Comparison of ENCODE assay signal across 8 mouse cellular contexts in genomic region chr10:40339351-40339964, GRCm38 (mm10). TPM values are rescaled to one million over a fixed set of nuclear protein-coding genes. Genes with fewer than 3 reads are reported as not detected.
DNase-seq lines count a peak whose midpoint lies in the region; ATAC-seq and TF ChIP-seq lines count a peak whose summit lies in the region.

TSS of gene Cdk19 (plus strand) at chr10:40339564.

- H3K27ac ChIP-seq in hindbrain, embryonic 15.5 days (replicated peaks) = no peak within 1 kb of the TSS
- H3K27ac ChIP-seq in hindbrain, embryonic 16.5 days (ENCODE audit: low read depth, low read length) = no peak within 1 kb of the TSS
- no peak within 1 kb of the TSS for H3K27ac ChIP-seq in ES-Bruce4 (ENCODE audit: insufficient read depth, low read length)
- H3K27ac ChIP-seq in embryonic facial prominence, embryonic 10.5 days (replicated peaks) = peak within 1 kb of the TSS; percentile 48; the same call in 1 of the 2 replicates

- H3K9ac ChIP-seq in hindbrain, embryonic 15.5 days = no peak within 1 kb of the TSS
- H3K9ac ChIP-seq in hindbrain, embryonic 16.5 days (ENCODE audit: low read depth, low read length) = no peak within 1 kb of the TSS
- H3K9ac ChIP-seq in ES-Bruce4 (ENCODE audit: low read depth, poor library complexity, severe bottlenecking) = no peak within 1 kb of the TSS

- no peaks in the 10 kb centered on the region for H3K4me1 ChIP-seq in hindbrain, embryonic 15.5 days (replicated peaks)
- H3K4me1 ChIP-seq in hindbrain, embryonic 16.5 days (ENCODE audit: control insufficient read depth, insufficient read depth, low read depth, low read length) = no peaks in the 10 kb centered on the region
- H3K4me1 ChIP-seq in ES-Bruce4 (ENCODE audit: control insufficient read depth, insufficient read depth, low read length) = no peaks in the 10 kb centered on the region
- peaks cover 13% of the 10 kb centered on the region for H3K4me1 ChIP-seq in embryonic facial prominence, embryonic 10.5 days

- H3K9me3 ChIP-seq in hindbrain, embryonic 15.5 days = no peaks in the 10 kb centered on the region
- no peaks in the 10 kb centered on the region for H3K9me3 ChIP-seq in hindbrain, embryonic 16.5 days (ENCODE audit: control insufficient read depth, low read length)
- H3K9me3 ChIP-seq in ES-Bruce4 (replicated peaks; ENCODE audit: control insufficient read depth, insufficient read depth, low read length, poor library complexity, severe bottlenecking) = no peaks in the 10 kb centered on the region
- H3K9me3 ChIP-seq in embryonic facial prominence, embryonic 10.5 days = peaks cover 2% of the 10 kb centered on the region; the same call in 1 of the 2 replicates

- TF ChIP-seq POLR2A in ES-Bruce4 (IDR thresholded peaks at IDR 0.05; ENCODE audit: insufficient read depth, low read length) = no peak

- ATAC-seq in hindbrain, embryonic 15.5 days (ENCODE audit: low FRiP score, low read depth) = no peak
- no peak for ATAC-seq in hindbrain, embryonic 16.5 days

- WGBS in hindbrain, embryonic 15.5 days = 45% methylated on average over 13 of the region's 13 CpGs
- WGBS in hindbrain, embryonic 16.5 days = 45% methylated on average over 13 of the region's 13 CpGs
- WGBS in embryonic facial prominence, embryonic 10.5 days = 42% methylated on average over 13 of the region's 13 CpGs

- H3K4me3 ChIP-seq in hindbrain, embryonic 15.5 days = no peak within 1 kb of the TSS
- no peak within 1 kb of the TSS for H3K4me3 ChIP-seq in hindbrain, embryonic 16.5 days (ENCODE audit: low read length)
- no peak within 1 kb of the TSS for H3K4me3 ChIP-seq in ES-Bruce4 (ENCODE audit: low read depth, low read length)
- H3K4me3 ChIP-seq in embryonic facial prominence, embryonic 10.5 days = peak within 1 kb of the TSS; percentile 18; the same call in 1 of the 2 replicates

- H3K36me3 ChIP-seq in hindbrain, embryonic 15.5 days = no peaks in the 10 kb centered on the region
- no peaks in the 10 kb centered on the region for H3K36me3 ChIP-seq in hindbrain, embryonic 16.5 days (ENCODE audit: control insufficient read depth, insufficient read depth, low read length)
- no peaks in the 10 kb centered on the region for H3K36me3 ChIP-seq in ES-Bruce4 (ENCODE audit: control insufficient read depth, insufficient read depth, low read length, poor library complexity, severe bottlenecking)
- H3K36me3 ChIP-seq in embryonic facial prominence, embryonic 10.5 days (replicated peaks) = no peaks in the 10 kb centered on the region

- no peaks in the 10 kb centered on the region for H3K27me3 ChIP-seq in hindbrain, embryonic 15.5 days
- H3K27me3 ChIP-seq in hindbrain, embryonic 16.5 days (replicated peaks; ENCODE audit: control insufficient read depth, insufficient read depth, low read length) = no peaks in the 10 kb centered on the region
- no peaks in the 10 kb centered on the region for H3K27me3 ChIP-seq in ES-Bruce4 (ENCODE audit: control insufficient read depth, insufficient read depth, low read length, poor library complexity, severe bottlenecking)
- 0 out of 2 replicates have a peak, but pooled peaks cover 5% of the 10 kb centered on the region for H3K27me3 ChIP-seq in embryonic facial prominence, embryonic 10.5 days (replicated peaks; ENCODE audit: low read depth, poor library complexity, severe bottlenecking)

- no peak for TF ChIP-seq EP300 in ES-Bruce4 (IDR thresholded peaks at IDR 0.05; ENCODE audit: insufficient read depth, low read depth, low read length)

- peak; percentile 62 for DNase-seq in embryonic facial prominence, embryonic 10.5 days (ENCODE audit: low spot score)
- DNase-seq in left cerebral cortex, postnatal 14 days (ENCODE audit: low spot score in 2 of 2) = no peak
- DNase-seq in gastrocnemius, postnatal 36 days = no peak
- DNase-seq in c-Kit-positive CD71-positive TER-119-positive erythroid progenitor cells, embryonic 14.5 days (ENCODE audit: low spot score) = no peak
- DNase-seq in ovary, adult 18-20 months (ENCODE audit: low spot score) = no peak

- intact Hi-C loops in left cerebral cortex, postnatal 14 days (cut with DNase I) = no loop called here
- intact Hi-C loops in gastrocnemius, postnatal 36 days (cut with DNase I) = no loop called here

- no peak within 1 kb of the TSS for H3K4me2 ChIP-seq in hindbrain, embryonic 15.5 days
- H3K4me2 ChIP-seq in hindbrain, embryonic 16.5 days (ENCODE audit: low read length) = no peak within 1 kb of the TSS

- TF ChIP-seq CTCF in ES-Bruce4 (IDR thresholded peaks at IDR 0.05; ENCODE audit: low read depth, low read length) = no peak

RNA-seq across cellular contexts. Expression of gene Cdk19, which starts in this region (rescaled TPM):
- 10.4 and 11.7 TPM in 2 replicates for polyA plus RNA-seq in hindbrain, embryonic 15.5 days (2015; fragmentation: Nextera tagmentation; extraction: Ambion mirVana)
- polyA plus RNA-seq in hindbrain, embryonic 16.5 days (2015; fragmentation: Nextera tagmentation; extraction: Ambion mirVana) = 9.6 and 11.0 TPM in 2 replicates
- 14.1 and 16.0 TPM in 2 replicates for polyA plus RNA-seq in ES-Bruce4 (2011; ENCODE audit: insufficient read depth, insufficient read length, low read depth, missing spikeins)
- 6.0 and 7.8 TPM in 2 replicates for polyA plus RNA-seq in embryonic facial prominence, embryonic 10.5 days (2016; fragmentation: Nextera tagmentation; extraction: Ambion mirVana)
- total RNA-seq in left cerebral cortex, postnatal 14 days (2021) = 10 to 100 TPM; 43.0 to 43.1 TPM
- 10 to 100 TPM in 1 of 2 experiments, 1 to 10 TPM in 1; 6.9 to 16.6 TPM for total RNA-seq in gastrocnemius, postnatal 36 days (2021)
